ENCODE assay signal across 26 mouse cellular contexts in the genomic region with DNA sequence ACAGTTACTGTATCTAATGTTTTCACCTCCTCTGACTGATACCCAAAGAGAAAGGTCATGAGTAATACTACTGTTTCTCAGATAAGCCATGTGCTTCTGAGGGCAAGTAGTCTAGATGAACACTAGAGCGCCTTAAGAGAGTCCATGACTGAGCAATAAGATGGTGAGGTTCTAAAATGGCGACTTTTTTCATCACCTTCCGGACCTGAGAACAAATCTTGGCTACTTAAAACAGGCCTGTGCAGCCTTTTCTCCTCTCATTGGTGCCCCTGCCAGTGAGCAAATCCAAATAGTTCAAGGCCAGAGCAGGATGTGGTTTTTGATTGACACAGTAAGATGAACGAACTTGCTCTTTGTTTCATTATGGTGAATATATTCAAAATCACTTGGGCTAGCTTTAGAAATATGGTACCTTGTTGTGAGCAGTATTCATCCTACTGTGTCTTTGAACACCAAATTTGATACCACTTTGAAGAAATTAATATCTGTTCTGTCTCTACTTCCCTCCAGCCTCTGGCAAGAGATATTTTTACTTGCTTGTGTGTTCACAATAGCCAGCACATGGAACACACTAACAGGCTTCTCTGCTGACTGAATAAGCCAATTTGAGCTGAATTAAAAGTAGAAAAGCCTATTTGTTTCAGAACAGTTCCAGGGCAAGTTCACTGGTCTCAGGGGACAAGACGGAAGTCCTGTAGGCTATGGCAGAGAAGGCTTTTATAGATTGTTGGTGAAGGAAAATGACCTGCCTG. TPM values are rescaled to one million over a fixed set of nuclear protein-coding genes. Genes with fewer than 3 reads are reported as not detected.
DNase-seq lines count a peak whose midpoint lies in the region; ATAC-seq and TF ChIP-seq lines count a peak whose summit lies in the region.
"Had no signal": no experiment of that assay in that cellular context is flagged by ENCODE, and none has a peak within 500 bp of the region (broad histone marks: within the 10 kb centered on the region; RNA-seq: fewer than 3 reads in every experiment).

No protein-coding gene starts in this region.

- no peak overlapping the region for H3K27ac ChIP-seq in liver, adult 2 months (replicated peaks; ENCODE audit: insufficient read depth, low read depth, low read length)
- H3K27ac ChIP-seq in liver, embryonic 12.5 days: no peak overlapping the region
- H3K27ac ChIP-seq: gastrocnemius, adult 2 months; liver, embryonic 14.5 days; midbrain, embryonic 10.5 days; stomach, embryonic 15.5 days had no signal

- no peak for TF ChIP-seq CTCF in liver, adult 2 months (IDR thresholded peaks at IDR 0.05; ENCODE audit: low read depth, low read length)

- H3K4me2 ChIP-seq in liver, embryonic 12.5 days: no peak overlapping the region
- H3K4me2 ChIP-seq: stomach, embryonic 15.5 days had no signal

- H3K9ac ChIP-seq in liver, adult 2 months (ENCODE audit: low read depth, low read length): no peak overlapping the region
- H3K9ac ChIP-seq in liver, embryonic 12.5 days: no peak overlapping the region
- H3K9ac ChIP-seq: forebrain, postnatal 0 days; liver, embryonic 14.5 days; stomach, embryonic 15.5 days had no signal

- H3K9me3 ChIP-seq in liver, embryonic 12.5 days (replicated peaks): no peaks in the 10 kb centered on the region
- H3K9me3 ChIP-seq: midbrain, embryonic 10.5 days; stomach, embryonic 15.5 days had no signal

- H3K27me3 ChIP-seq in liver, adult 2 months (ENCODE audit: control insufficient read depth, insufficient read depth, low read length): no peaks in the 10 kb centered on the region
- H3K27me3 ChIP-seq in liver, embryonic 12.5 days (replicated peaks): no peaks in the 10 kb centered on the region
- H3K27me3 ChIP-seq: Patski; stomach, embryonic 15.5 days had no signal

- no peaks in the 10 kb centered on the region for H3K79me2 ChIP-seq in liver, adult 2 months (ENCODE audit: control insufficient read depth, insufficient read depth, low read length)

- no peak overlapping the region for H3K4me3 ChIP-seq in liver, adult 2 months (ENCODE audit: insufficient read depth, low read depth, low read length)
- no peak overlapping the region for H3K4me3 ChIP-seq in liver, embryonic 12.5 days
- H3K4me3 ChIP-seq: erythroblast, embryonic 14.5 days; gastrocnemius, adult 2 months; midbrain, embryonic 10.5 days; stomach, embryonic 15.5 days had no signal

- no peak for TF ChIP-seq POLR2A in liver, adult 2 months (IDR thresholded peaks at IDR 0.05; ENCODE audit: extremely low read depth, insufficient read depth, low read length)

- H3K36me3 ChIP-seq in liver, adult 2 months (ENCODE audit: control insufficient read depth, insufficient read depth, low read length): no peaks in the 10 kb centered on the region
- H3K36me3 ChIP-seq in liver, embryonic 12.5 days: no peaks in the 10 kb centered on the region
- H3K36me3 ChIP-seq: midbrain, embryonic 10.5 days; stomach, embryonic 15.5 days had no signal

- no peak for ATAC-seq in liver, embryonic 12.5 days
- ATAC-seq in granulocyte monocyte progenitor cell, adult 5-6 weeks (replicated peaks; ENCODE audit: poor library complexity, severe bottlenecking): peak; percentile 47
- ATAC-seq in neutrophil, adult 5-6 weeks (ENCODE audit: extremely low read depth, insufficient number of reproducible peaks, low FRiP score, poor library complexity, severe bottlenecking): peak; percentile 74
- ATAC-seq: forebrain, postnatal 0 days; hindbrain, embryonic 16.5 days; Patski had no signal

- WGBS in liver, adult 2 months: 72% methylated on average over 5 of the region's 5 CpGs
- 69% methylated on average over 5 of the region's 5 CpGs for WGBS in liver, embryonic 12.5 days (ENCODE audit: insufficient replicate concordance)

- peak; percentile 12 for DNase-seq in liver, adult 2 months (ENCODE audit: extremely low read depth, low read depth, low spot score)
- peak; percentile 26 to 44 for DNase-seq in CD8-positive naive resting alpha-beta T cell, adult 2 months (ENCODE audit: low read depth in 2 of 2, low spot score in 2 of 2)
- DNase-seq in right cerebral cortex, postnatal 36 days (ENCODE audit: low spot score in 2 of 2): no peak
- DNase-seq in adrenal gland, adult (ENCODE audit: inconsistent age in 2 of 2, low spot score in 1 of 2): no peak
- DNase-seq in left cerebral cortex, adult 18-20 months (ENCODE audit: low spot score in 2 of 2): no peak
- DNase-seq: adrenal gland, adult 2 months; cerebellum, adult 9-10 months; forebrain, postnatal 0 days; gastrocnemius, adult 2 months; heart, postnatal 10 days; kidney, adult 2 months; kidney, postnatal 36 days; left cerebral cortex, postnatal 4 days; lung, postnatal 10 days; right cerebral cortex, postnatal 14 days had no signal

- H3K4me1 ChIP-seq in liver, adult 2 months (ENCODE audit: control insufficient read depth, insufficient read depth, low read length): peaks cover 2% of the 10 kb centered on the region; the same call in 1 of the 2 replicates
- no peaks in the 10 kb centered on the region for H3K4me1 ChIP-seq in liver, embryonic 12.5 days
- H3K4me1 ChIP-seq: midbrain, embryonic 10.5 days; stomach, embryonic 15.5 days had no signal

RNA-seq across cellular contexts. Expression of a gene that starts 38.7 kb away (rescaled TPM):
- 0.20 TPM in 1 of 2 replicates, not detected in the other for total RNA-seq in liver, adult 2 months (2014; rRNA removed)
- not detected in 2 replicates for polyA plus RNA-seq in liver, adult 2 months (2012; rRNA removed)
- not detected in 2 replicates for polyA plus RNA-seq in liver, embryonic 12.5 days (2016; fragmentation: Nextera tagmentation; extraction: Ambion mirVana)
- total RNA-seq in granulocyte monocyte progenitor cell, adult 5-6 weeks (2014; fragmentation: Nextera tagmentation): not detected in 2 replicates
- not detected in 2 replicates for total RNA-seq in granulocyte monocyte progenitor cell, adult 5-6 weeks (2017)
- 2.9 TPM in 1 of 2 replicates, not detected in the other for total RNA-seq in neutrophil, adult 5-6 weeks (2017)
- total RNA-seq in left cerebral cortex, adult 18-20 months (2021): not detected
- total RNA-seq: forebrain, postnatal 0 days; layer of hippocampus, postnatal 14 days; left cerebral cortex, postnatal 4 days had no signal
- polyA plus RNA-seq: adrenal gland, adult 2 months; C2C12; erythroblast, embryonic 14.5 days; forebrain, postnatal 0 days; hindbrain, embryonic 16.5 days; kidney, adult 2 months; liver, embryonic 14.5 days; midbrain, embryonic 10.5 days had no signal

Comparison
In these comparisons a context has a peak if more than half of its experiments do, and no peak if none do; other contexts are left out.
1. DNase-seq: peak in liver, adult 2 months (single experiment) and CD8-positive naive resting alpha-beta T cell, adult 2 months (2 of 2); none in right cerebral cortex, postnatal 36 days (0 of 2), adrenal gland, adult (0 of 2) and left cerebral cortex, adult 18-20 months (0 of 2).